Mouse (Mus musculus) ES-E14 (cell line): ENCODE results near the gene Zfp804b.
"Not testable (repeated sequence)": the region's sequence is repeated elsewhere in the genome, so short reads cannot be mapped to it uniquely, and the experiment has no call there.

Experiments
- CHD2 ChIP-seq: IDR thresholded peaks from 2 replicates; pipeline ENCODE4 v1.6.1; 2014; ENCODE audit warnings: mild to moderate bottlenecking, low read depth, low read length, inconsistent platforms
- HCFC1 ChIP-seq: IDR thresholded peaks from 2 replicates; pipeline ENCODE4 v1.6.1; 2012; ENCODE audit warnings: low read length, inconsistent platforms, borderline replicate concordance; ENCODE audit not compliant: insufficient read depth
- MAFK ChIP-seq: IDR thresholded peaks from 2 replicates; pipeline ENCODE4 v1.6.1; 2014; ENCODE audit warnings: mild to moderate bottlenecking, low read depth, low read length, inconsistent platforms; ENCODE audit not compliant: insufficient read depth
- ZNF384 ChIP-seq: IDR thresholded peaks from 2 replicates; pipeline ENCODE4 v1.6.1; 2012; ENCODE audit warnings: low read depth, low read length, inconsistent platforms

- TF ChIP-seq MAFK, HCFC1, CHD2, ZNF384: not testable (repeated sequence)
These were observed 20.1 kb upstream of the Zfp804b start for GRCm38 (mm10) chr5:7364616-7365015.
